Mouse (Mus musculus): Measurements from ENCODE around the gene Prox1.

DNA sequence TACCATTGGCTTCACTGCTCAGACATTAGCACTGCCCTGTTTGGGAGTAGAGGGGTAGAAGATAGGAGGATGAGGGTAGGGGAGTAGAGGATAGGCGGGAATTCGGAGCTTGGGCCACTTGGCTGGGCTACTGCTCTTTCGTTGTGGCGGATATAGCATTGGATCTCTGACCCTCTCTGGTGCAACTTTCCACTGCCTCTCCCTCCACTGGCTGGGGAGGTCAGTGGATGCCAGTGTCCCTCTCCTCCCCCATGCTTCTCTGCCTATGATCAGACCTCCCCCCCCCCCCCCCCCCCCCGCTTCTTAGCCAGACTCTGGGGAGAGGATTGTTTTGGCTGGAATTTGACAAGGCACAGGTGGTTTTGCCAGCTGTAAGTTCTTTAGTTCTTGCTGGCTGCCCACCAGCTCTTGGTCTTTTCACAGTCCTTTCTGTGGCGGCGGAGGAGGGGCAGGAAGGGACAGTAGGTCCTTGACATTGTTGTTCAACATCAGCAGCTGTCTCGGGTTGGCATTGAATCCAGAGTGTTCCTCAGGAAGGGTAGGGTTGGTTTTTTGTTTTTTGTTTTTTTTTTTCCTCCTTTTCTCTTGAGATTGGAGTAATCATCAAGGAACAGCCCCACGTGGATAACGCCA, 90.8 kb downstream of the Prox1 start:
- TF ChIP-seq CTCF (IDR thresholded peaks at IDR 0.05; ENCODE audit: control insufficient read depth, insufficient read depth, insufficient read length) (no peak), FOSL1 (IDR thresholded peaks at IDR 0.05; ENCODE audit: insufficient read depth, low read length, poor library complexity, severe bottlenecking) (no peak)

Measured in C2C12 (cell line).